Mouse (Mus musculus): ENCODE data around the gene Krt20. TPM values are rescaled to one million over a fixed set of nuclear protein-coding genes. Genes with fewer than 3 reads are reported as not detected.

The Krt20 gene
- polyA plus RNA-seq, 1 experiment from 2014 or later = 0.30 TPM

GRCm38 (mm10) chr11:99461736-99462135, 23.8 kb upstream of the Krt20 start:
- H3K27ac ChIP-seq (ENCODE audit: low read length) = no peak overlapping the region
- 60% methylated on average over 7 of the region's 7 CpGs for WGBS
- H3K27me3 ChIP-seq (ENCODE audit: control insufficient read depth, insufficient read depth, low read depth, low read length) = no peaks in the 10 kb centered on the region
- H3K9me3 ChIP-seq (ENCODE audit: control insufficient read depth, low read length) = no peaks in the 10 kb centered on the region
- peaks cover 7% of the 10 kb centered on the region for H3K4me1 ChIP-seq (replicated peaks; ENCODE audit: control insufficient read depth, insufficient read depth, low read length)
- H3K4me3 ChIP-seq (ENCODE audit: low read length) = no peak overlapping the region
- H3K9ac ChIP-seq (ENCODE audit: low read length) = no peak overlapping the region
- H3K36me3 ChIP-seq (ENCODE audit: control insufficient read depth, insufficient read depth, low read length) = no peaks in the 10 kb centered on the region
- ATAC-seq (ENCODE audit: low read depth) = no peak
- no peak overlapping the region for H3K4me2 ChIP-seq (ENCODE audit: low read depth, low read length)

- Histone ChIP-seq H3K4me1 (replicated peaks; ENCODE audit: control insufficient read depth, insufficient read depth, low read length) (no peaks in the 10 kb centered on the region), H3K36me3 (ENCODE audit: control insufficient read depth, insufficient read depth, low read length) (no peaks in the 10 kb centered on the region), H3K4me2 (ENCODE audit: low read depth, low read length) (no peak overlapping the region), H3K27me3 (ENCODE audit: control insufficient read depth, insufficient read depth, low read depth, low read length) (no peaks in the 10 kb centered on the region), H3K9me3 (ENCODE audit: control insufficient read depth, low read length) (no peaks in the 10 kb centered on the region), H3K4me3 (ENCODE audit: low read length) (no peak overlapping the region), H3K9ac (ENCODE audit: low read length) (no peak overlapping the region), H3K27ac (ENCODE audit: low read length) (no peak overlapping the region)
- ATAC-seq (ENCODE audit: low read depth) = no peak
- 41% methylated on average over 7 of the region's 7 CpGs for WGBS
Measured at GRCm38 (mm10) chr11:99458887-99459286, 20.9 kb upstream of the Krt20 start.

GRCm38 (mm10) chr11:99454759-99455158, 16.8 kb upstream of the Krt20 start:
- no peaks in the 10 kb centered on the region for H3K4me1 ChIP-seq (replicated peaks; ENCODE audit: control insufficient read depth, insufficient read depth, low read length)
- no peak overlapping the region for H3K4me2 ChIP-seq (ENCODE audit: low read depth, low read length)
- 73% methylated on average over 10 of the region's 10 CpGs for WGBS
- H3K9ac ChIP-seq (ENCODE audit: low read length) = no peak overlapping the region
- H3K36me3 ChIP-seq (ENCODE audit: control insufficient read depth, insufficient read depth, low read length) = no peaks in the 10 kb centered on the region
- no peak overlapping the region for H3K27ac ChIP-seq (ENCODE audit: low read length)
- no peak for ATAC-seq (ENCODE audit: low read depth)
- H3K4me3 ChIP-seq (ENCODE audit: low read length) = no peak overlapping the region
- no peaks in the 10 kb centered on the region for H3K9me3 ChIP-seq (ENCODE audit: control insufficient read depth, low read length)
- no peaks in the 10 kb centered on the region for H3K27me3 ChIP-seq (ENCODE audit: control insufficient read depth, insufficient read depth, low read depth, low read length)

- WGBS = 65% methylated on average over 4 of the region's 4 CpGs
- H3K27ac ChIP-seq (ENCODE audit: low read length) = no peak overlapping the region
- no peaks in the 10 kb centered on the region for H3K4me1 ChIP-seq (replicated peaks; ENCODE audit: control insufficient read depth, insufficient read depth, low read length)
- no peak for ATAC-seq (ENCODE audit: low read depth)
- H3K27me3 ChIP-seq (ENCODE audit: control insufficient read depth, insufficient read depth, low read depth, low read length) = no peaks in the 10 kb centered on the region
- H3K36me3 ChIP-seq (ENCODE audit: control insufficient read depth, insufficient read depth, low read length) = no peaks in the 10 kb centered on the region
- no peaks in the 10 kb centered on the region for H3K9me3 ChIP-seq (ENCODE audit: control insufficient read depth, low read length)
- H3K4me3 ChIP-seq (ENCODE audit: low read length) = no peak overlapping the region
- H3K4me2 ChIP-seq (ENCODE audit: low read depth, low read length) = no peak overlapping the region
- no peak overlapping the region for H3K9ac ChIP-seq (ENCODE audit: low read length)
Measured at GRCm38 (mm10) chr11:99454044-99454443, 16.1 kb upstream of the Krt20 start.

GRCm38 (mm10) chr11:99448769-99449168, 10.8 kb upstream of the Krt20 start:
- H3K27me3 ChIP-seq (ENCODE audit: control insufficient read depth, insufficient read depth, low read depth, low read length) = no peaks in the 10 kb centered on the region
- H3K4me3 ChIP-seq (ENCODE audit: low read length) = no peak overlapping the region
- H3K4me2 ChIP-seq (ENCODE audit: low read depth, low read length) = no peak overlapping the region
- no peak overlapping the region for H3K9ac ChIP-seq (ENCODE audit: low read length)
- H3K9me3 ChIP-seq (ENCODE audit: control insufficient read depth, low read length) = no peaks in the 10 kb centered on the region
- 24% methylated on average over 2 of the region's 2 CpGs for WGBS
- no peaks in the 10 kb centered on the region for H3K36me3 ChIP-seq (ENCODE audit: control insufficient read depth, insufficient read depth, low read length)
- ATAC-seq (ENCODE audit: low read depth) = no peak
- no peaks in the 10 kb centered on the region for H3K4me1 ChIP-seq (replicated peaks; ENCODE audit: control insufficient read depth, insufficient read depth, low read length)
- H3K27ac ChIP-seq (ENCODE audit: low read length) = no peak overlapping the region

- no peaks in the 10 kb centered on the region for H3K4me1 ChIP-seq (replicated peaks; ENCODE audit: control insufficient read depth, insufficient read depth, low read length)
- no peak for ATAC-seq (ENCODE audit: low read depth)
- no peak overlapping the region for H3K4me3 ChIP-seq (ENCODE audit: low read length)
- no peaks in the 10 kb centered on the region for H3K36me3 ChIP-seq (ENCODE audit: control insufficient read depth, insufficient read depth, low read length)
- H3K9me3 ChIP-seq (ENCODE audit: control insufficient read depth, low read length) = no peaks in the 10 kb centered on the region
- H3K9ac ChIP-seq (ENCODE audit: low read length) = no peak overlapping the region
- no peaks in the 10 kb centered on the region for H3K27me3 ChIP-seq (ENCODE audit: control insufficient read depth, insufficient read depth, low read depth, low read length)
- no peak overlapping the region for H3K27ac ChIP-seq (ENCODE audit: low read length)
- H3K4me2 ChIP-seq (ENCODE audit: low read depth, low read length) = no peak overlapping the region
- WGBS = 26% methylated on average over 8 of the region's 8 CpGs
Measured at GRCm38 (mm10) chr11:99441220-99441619, 3.3 kb upstream of the Krt20 start.

GRCm38 (mm10) chr11:99439465-99439864, 1.5 kb upstream of the Krt20 start:
- no peaks in the 10 kb centered on the region for H3K4me1 ChIP-seq (replicated peaks; ENCODE audit: control insufficient read depth, insufficient read depth, low read length)
- WGBS = 44% methylated on average over 10 of the region's 10 CpGs
- no peak overlapping the region for H3K4me3 ChIP-seq (ENCODE audit: low read length)
- no peak overlapping the region for H3K9ac ChIP-seq (ENCODE audit: low read length)
- H3K4me2 ChIP-seq (ENCODE audit: low read depth, low read length) = no peak overlapping the region
- no peaks in the 10 kb centered on the region for H3K36me3 ChIP-seq (ENCODE audit: control insufficient read depth, insufficient read depth, low read length)
- no peaks in the 10 kb centered on the region for H3K9me3 ChIP-seq (ENCODE audit: control insufficient read depth, low read length)
- H3K27ac ChIP-seq (ENCODE audit: low read length) = no peak overlapping the region
- ATAC-seq (ENCODE audit: low read depth) = no peak
- H3K27me3 ChIP-seq (ENCODE audit: control insufficient read depth, insufficient read depth, low read depth, low read length) = no peaks in the 10 kb centered on the region

- no peaks in the 10 kb centered on the region for H3K9me3 ChIP-seq (ENCODE audit: control insufficient read depth, low read length)
- H3K4me1 ChIP-seq (replicated peaks; ENCODE audit: control insufficient read depth, insufficient read depth, low read length) = no peaks in the 10 kb centered on the region
- no peak overlapping the region for H3K4me2 ChIP-seq (ENCODE audit: low read depth, low read length)
- H3K27ac ChIP-seq (ENCODE audit: low read length) = no peak overlapping the region
- H3K36me3 ChIP-seq (ENCODE audit: control insufficient read depth, insufficient read depth, low read length) = no peaks in the 10 kb centered on the region
- no peaks in the 10 kb centered on the region for H3K27me3 ChIP-seq (ENCODE audit: control insufficient read depth, insufficient read depth, low read depth, low read length)
- 42% methylated on average over 4 of the region's 4 CpGs for WGBS
- no peak for ATAC-seq (ENCODE audit: low read depth)
- no peak overlapping the region for H3K9ac ChIP-seq (ENCODE audit: low read length)
- H3K4me3 ChIP-seq (ENCODE audit: low read length) = no peak overlapping the region
Measured at GRCm38 (mm10) chr11:99436625-99437024, 1.3 kb downstream of the Krt20 start.

- 39% methylated on average over 12 of the region's 12 CpGs for WGBS
- ATAC-seq (ENCODE audit: low read depth) = no peak
- no peaks in the 10 kb centered on the region for H3K9me3 ChIP-seq (ENCODE audit: control insufficient read depth, low read length)
- H3K4me3 ChIP-seq (ENCODE audit: low read length) = no peak overlapping the region
- H3K27me3 ChIP-seq (ENCODE audit: control insufficient read depth, insufficient read depth, low read depth, low read length) = no peaks in the 10 kb centered on the region
- H3K4me1 ChIP-seq (replicated peaks; ENCODE audit: control insufficient read depth, insufficient read depth, low read length) = no peaks in the 10 kb centered on the region
- no peak overlapping the region for H3K9ac ChIP-seq (ENCODE audit: low read length)
- no peak overlapping the region for H3K27ac ChIP-seq (ENCODE audit: low read length)
- H3K4me2 ChIP-seq (ENCODE audit: low read depth, low read length) = no peak overlapping the region
- no peaks in the 10 kb centered on the region for H3K36me3 ChIP-seq (ENCODE audit: control insufficient read depth, insufficient read depth, low read length)
Measured at GRCm38 (mm10) chr11:99430670-99431069, 7.3 kb downstream of the Krt20 start.

- Histone ChIP-seq H3K4me2 (ENCODE audit: low read depth, low read length) (no peak within 1 kb of the TSS), H3K9ac (ENCODE audit: low read length) (no peak within 1 kb of the TSS), H3K4me1 (replicated peaks; ENCODE audit: control insufficient read depth, insufficient read depth, low read length) (no peaks in the 10 kb centered on the region), H3K4me3 (ENCODE audit: low read length) (no peak within 1 kb of the TSS), H3K9me3 (ENCODE audit: control insufficient read depth, low read length) (no peaks in the 10 kb centered on the region), H3K27ac (ENCODE audit: low read length) (no peak within 1 kb of the TSS), H3K27me3 (ENCODE audit: control insufficient read depth, insufficient read depth, low read depth, low read length) (no peaks in the 10 kb centered on the region), H3K36me3 (ENCODE audit: control insufficient read depth, insufficient read depth, low read length) (no peaks in the 10 kb centered on the region)
- 72% methylated on average over 10 of the region's 10 CpGs for WGBS
- no peak for ATAC-seq (ENCODE audit: low read depth)
Measured at GRCm38 (mm10) chr11:99422159-99422558, 15.8 kb downstream of the Krt20 start, which contains the start of gene Krt12. Gene Krt12, minus strand, starts transcription at chr11:99422259.
